Mouse (Mus musculus) heart, adult 2 months (tissue): ENCODE measurements at regions not wholly inside any gene's neighbourhood (a gene's known extent, or its start where the extent isn't known, plus 50 kb on each side); places are given as distances from the start of the nearest gene placed in this dataset.

Experiments
- DNase-seq, 2 experiments: peaks; one replicate each; pipeline ENCODE4 v3.0.0; 2021
- H3K27ac ChIP-seq: fragments of 200-600 bp; 2 replicates; pipeline ENCODE4 v1.8.1; 2022
- H3K27me3 ChIP-seq: fragments of 200-500 bp; 2 replicates; pipeline ENCODE4 v1.6.1; 2012; ENCODE audit warnings: mild to moderate bottlenecking, low read length, inconsistent platforms, mixed read lengths; ENCODE audit not compliant: control insufficient read depth, insufficient read depth
- H3K36me3 ChIP-seq: fragments of 200-500 bp; 2 replicates; pipeline ENCODE4 v1.6.1; 2012; ENCODE audit warnings: low read length, inconsistent platforms; ENCODE audit not compliant: control insufficient read depth, insufficient read depth
- H3K4me1 ChIP-seq: fragments of 200-500 bp; 2 replicates; pipeline ENCODE4 v1.6.1; 2011; ENCODE audit warnings: low read length; ENCODE audit not compliant: control insufficient read depth, insufficient read depth
- H3K4me3 ChIP-seq: fragments of 200-600 bp; 2 replicates; pipeline ENCODE4 v1.8.1; 2022
- H3K79me2 ChIP-seq: fragments of 200-500 bp; replicated peaks from 2 replicates; pipeline ENCODE4 v1.6.1; 2012; ENCODE audit warnings: mild to moderate bottlenecking, inconsistent platforms, low read length, moderate library complexity, mixed read lengths; ENCODE audit not compliant: control insufficient read depth, insufficient read depth
- H3K9ac ChIP-seq: fragments of 200-500 bp; 2 replicates; pipeline ENCODE4 v1.6.1; 2012; ENCODE audit warnings: low read depth, mild to moderate bottlenecking, control low read depth, inconsistent platforms, low read length, mixed read lengths
- CTCF ChIP-seq: fragments of 200-600 bp; IDR thresholded peaks from 2 replicates; pipeline ENCODE4 v1.8.1; 2022; ENCODE audit warnings: antibody characterized with exemption, mild to moderate bottlenecking, moderate library complexity
- EP300 ChIP-seq: fragments of 200-500 bp; IDR thresholded peaks from 2 replicates; pipeline ENCODE4 v1.6.1; 2011; ENCODE audit warnings: low read depth, low read length, control low read depth; ENCODE audit not compliant: insufficient read depth
- POLR2A ChIP-seq: fragments of 200-500 bp; IDR thresholded peaks from 2 replicates; pipeline ENCODE4 v1.6.1; 2011; ENCODE audit warnings: mild to moderate bottlenecking, low read depth, low read length, control low read depth; ENCODE audit not compliant: insufficient read depth
- WGBS: fragments of 180-500 bp; shearing (Covaris S2); methylation state at CpG from one replicate; pipeline ENCODE4 v1.1.7; 2018; 5-methylcytosine and 5-hydroxymethylcytosine counted together
- intact Hi-C: fragments of 180-260 bp; cut with DNase I; formaldehyde crosslinking; loops from one replicate; pipeline ENCODE4 v1.15.1; 2025

DNA sequence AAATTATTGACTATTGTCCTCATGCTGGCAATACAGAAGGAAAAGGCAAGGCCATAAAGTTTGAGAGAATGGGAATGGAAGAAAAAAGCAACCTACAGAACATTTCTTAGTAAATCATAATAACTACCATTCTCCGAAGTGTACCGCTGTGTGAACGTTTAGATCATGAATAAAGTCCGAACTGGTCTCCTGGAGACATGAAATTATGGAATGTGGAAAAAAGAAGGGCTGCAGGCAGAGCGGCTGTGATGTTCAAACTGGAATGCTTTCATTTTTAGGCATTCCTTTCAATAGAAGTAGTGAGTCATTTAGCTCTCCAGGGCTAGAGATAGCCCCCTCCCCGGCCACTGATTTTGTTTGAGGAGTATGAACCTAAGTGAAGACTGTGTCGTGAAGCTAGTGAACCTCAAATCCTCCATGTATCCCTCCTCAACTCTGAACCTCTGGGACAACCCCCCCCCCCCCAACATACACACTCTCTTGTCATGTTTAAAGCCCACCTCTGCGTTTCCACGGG is 202.9 kb upstream of the Krr1 start:
- DNase-seq: no peak
- H3K9ac ChIP-seq: no peak overlapping the region
- no peaks in the 10 kb centered on the region for H3K27me3 ChIP-seq
- H3K27ac ChIP-seq: no peak overlapping the region
- no peaks in the 10 kb centered on the region; the same call in 1 of the 2 replicates for H3K36me3 ChIP-seq
- 60% methylated on average over 9 of the region's 9 CpGs for WGBS
- intact Hi-C loops: loop anchor here (10.0 kb wide), 1 partner anchor 75 kb away; no protein-coding TSS in a partner anchor
- peaks cover 9% of the 10 kb centered on the region for H3K4me1 ChIP-seq
- H3K4me3 ChIP-seq: no peak overlapping the region
- TF ChIP-seq EP300 (no peak), POLR2A (no peak), CTCF (no peak)
- no peaks in the 10 kb centered on the region for H3K79me2 ChIP-seq

GRCm38 (mm10) chr10:111770027-111770426 is 202.4 kb upstream of the Krr1 start:
- no peaks in the 10 kb centered on the region; the same call in 1 of the 2 replicates for H3K36me3 ChIP-seq
- no peak for DNase-seq
- H3K9ac ChIP-seq: no peak overlapping the region
- no peaks in the 10 kb centered on the region for H3K79me2 ChIP-seq
- TF ChIP-seq POLR2A (no peak), CTCF (no peak), EP300 (no peak)
- no peaks in the 10 kb centered on the region for H3K27me3 ChIP-seq
- H3K4me1 ChIP-seq: peaks cover 9% of the 10 kb centered on the region
- no peak overlapping the region for H3K27ac ChIP-seq
- intact Hi-C loops: no loop called here
- 34% methylated on average over 2 of the region's 2 CpGs for WGBS
- no peak overlapping the region for H3K4me3 ChIP-seq

GRCm38 (mm10) chr10:111771010-111771409 is 201.5 kb upstream of the Krr1 start:
- no peak overlapping the region for H3K9ac ChIP-seq
- intact Hi-C loops: no loop called here
- WGBS: 26% methylated on average over 4 of the region's 4 CpGs
- no peak overlapping the region for H3K27ac ChIP-seq
- H3K36me3 ChIP-seq: no peaks in the 10 kb centered on the region; the same call in 1 of the 2 replicates
- no peaks in the 10 kb centered on the region for H3K27me3 ChIP-seq
- no peak for DNase-seq
- no peaks in the 10 kb centered on the region for H3K79me2 ChIP-seq
- no peak overlapping the region for H3K4me3 ChIP-seq
- peaks cover 9% of the 10 kb centered on the region for H3K4me1 ChIP-seq
- TF ChIP-seq EP300 (no peak), POLR2A (no peak), CTCF (no peak)

- no peak for DNase-seq
- intact Hi-C loops: no loop called here
These were observed 194.9 kb upstream of the Krr1 start for GRCm38 (mm10) chr10:111777559-111777958.

GRCm38 (mm10) chr10:111778111-111778510 is 194.4 kb upstream of the Krr1 start:
- no peaks in the 10 kb centered on the region for H3K27me3 ChIP-seq
- H3K4me1 ChIP-seq: no peaks in the 10 kb centered on the region; the same call in 1 of the 2 replicates
- 81% methylated on average over 5 of the region's 5 CpGs for WGBS
- no peak overlapping the region for H3K27ac ChIP-seq
- H3K4me3 ChIP-seq: no peak overlapping the region
- H3K36me3 ChIP-seq: no peaks in the 10 kb centered on the region
- no peak for TF ChIP-seq EP300
- no peak for TF ChIP-seq POLR2A
- no peak for TF ChIP-seq CTCF
- intact Hi-C loops: no loop called here
- no peaks in the 10 kb centered on the region for H3K79me2 ChIP-seq
- H3K9ac ChIP-seq: no peak overlapping the region
- no peak for DNase-seq

More at GRCm38 (mm10) chr10:111777559-111777958, 194.9 kb upstream of the Krr1 start:
- H3K27me3 ChIP-seq: no peaks in the 10 kb centered on the region
- no peak overlapping the region for H3K27ac ChIP-seq
- H3K4me1 ChIP-seq: no peaks in the 10 kb centered on the region; the same call in 1 of the 2 replicates
- H3K9ac ChIP-seq: no peak overlapping the region
- TF ChIP-seq POLR2A (no peak), EP300 (no peak), CTCF (no peak)
- H3K79me2 ChIP-seq: no peaks in the 10 kb centered on the region
- H3K36me3 ChIP-seq: no peaks in the 10 kb centered on the region
- H3K4me3 ChIP-seq: no peak overlapping the region

DNA sequence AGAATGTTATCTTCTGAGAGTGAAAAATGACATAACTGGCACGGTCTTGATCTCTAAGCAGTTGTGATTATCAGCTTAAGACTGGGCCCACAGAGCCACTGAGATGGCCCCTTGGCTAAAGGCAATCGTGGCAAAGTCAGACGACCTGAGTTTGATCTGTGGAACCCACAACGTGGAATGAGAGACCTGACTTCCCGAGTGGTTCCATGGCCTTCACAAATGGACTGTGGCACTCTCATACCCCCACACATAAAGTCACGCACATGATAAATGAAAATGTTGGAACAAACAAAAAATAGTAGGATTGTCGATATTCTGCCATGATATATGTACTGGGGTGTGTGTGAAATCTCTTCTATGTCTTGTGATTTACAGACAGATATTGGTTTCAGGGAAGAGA is 192.5 kb upstream of the Krr1 start:
- TF ChIP-seq POLR2A (no peak), EP300 (no peak), CTCF (no peak)
- Histone ChIP-seq H3K79me2 (no peaks in the 10 kb centered on the region), H3K4me3 (no peak overlapping the region), H3K9ac (no peak overlapping the region), H3K27me3 (no peaks in the 10 kb centered on the region), H3K36me3 (no peaks in the 10 kb centered on the region), H3K4me1 (no peaks in the 10 kb centered on the region; the same call in 1 of the 2 replicates), H3K27ac (no peak overlapping the region)
- intact Hi-C loops: no loop called here
- 94% methylated on average over 7 of the region's 7 CpGs for WGBS
- no peak for DNase-seq
